In genomic region chr16:95833455-95833854, GRCm38 (mm10) we compare ENCODE assay signal across 9 mouse cellular contexts.
A peak's percentile ranks its signal among the peaks of the same experiment; 100 is the strongest.
DNase-seq lines count a peak whose midpoint lies in the region; ATAC-seq and TF ChIP-seq lines count a peak whose summit lies in the region.
"Had no signal": no experiment of that assay in that cellular context is flagged by ENCODE, and none has a peak within 500 bp of the region (broad histone marks: within the 10 kb centered on the region; RNA-seq: fewer than 3 reads in every experiment).

No protein-coding gene starts in this region.

- peak; percentile 51 to 60 for DNase-seq in heart, postnatal 10 days
- DNase-seq in lung, postnatal 36 days: peak; percentile 56
- no peak for DNase-seq in testis, postnatal 10 days (ENCODE audit: low spot score)
- DNase-seq in adrenal gland, postnatal 10 days: no peak

- no peak for TF ChIP-seq POLR2A in bone marrow macrophage, adult 2 months (IDR thresholded peaks at IDR 0.05; ENCODE audit: borderline replicate concordance, low read depth, low read length)

- no peak for ATAC-seq in heart, embryonic 13.5 days (ENCODE audit: extremely low read depth, insufficient number of reproducible peaks, low FRiP score, low TSS enrichment)
- no peak for ATAC-seq in heart, embryonic 11.5 days (replicated peaks; ENCODE audit: insufficient number of reproducible peaks, low FRiP score, low TSS enrichment)
- no peak for ATAC-seq in activated CD4-positive, CD25-positive, alpha-beta regulatory T cell, adult 4 months

- no peak overlapping the region for H3K4me2 ChIP-seq in heart, embryonic 13.5 days
- H3K4me2 ChIP-seq in heart, embryonic 11.5 days: no peak overlapping the region

- H3K4me3 ChIP-seq in heart, embryonic 13.5 days: no peak overlapping the region
- H3K4me3 ChIP-seq in heart, embryonic 11.5 days (ENCODE audit: low read depth, low read length): no peak overlapping the region
- peak overlapping the region; percentile 31 for H3K4me3 ChIP-seq in bone marrow macrophage, adult 2 months (ENCODE audit: insufficient read depth, low read length)
- H3K4me3 ChIP-seq: myocyte had no signal

- H3K27me3 ChIP-seq in heart, embryonic 13.5 days (replicated peaks): no peaks in the 10 kb centered on the region
- H3K27me3 ChIP-seq in heart, embryonic 11.5 days (ENCODE audit: control insufficient read depth, insufficient read depth, low read length): no peaks in the 10 kb centered on the region

- intact Hi-C loops in heart, postnatal 10 days (cut with DNase I): loop anchor here (2.0 to 5.0 kb wide), 3 partner anchors 15 to 114 kb away; no protein-coding TSS in a partner anchor

- peaks cover 26% of the 10 kb centered on the region for H3K4me1 ChIP-seq in heart, embryonic 13.5 days
- peaks cover 13% of the 10 kb centered on the region for H3K4me1 ChIP-seq in heart, embryonic 11.5 days (ENCODE audit: control insufficient read depth, insufficient read depth, low read length)
- H3K4me1 ChIP-seq in bone marrow macrophage, adult 2 months (ENCODE audit: control insufficient read depth, insufficient read depth, low read length): peaks cover 71% of the 10 kb centered on the region

- H3K9me3 ChIP-seq in heart, embryonic 13.5 days: no peaks in the 10 kb centered on the region
- H3K9me3 ChIP-seq in heart, embryonic 11.5 days (replicated peaks; ENCODE audit: control insufficient read depth, low read length): no peaks in the 10 kb centered on the region

- TF ChIP-seq CTCF in bone marrow macrophage, adult 2 months (IDR thresholded peaks at IDR 0.05; ENCODE audit: low read depth, low read length): no peak

- H3K36me3 ChIP-seq in heart, embryonic 13.5 days: no peaks in the 10 kb centered on the region
- H3K36me3 ChIP-seq in heart, embryonic 11.5 days (ENCODE audit: control insufficient read depth, insufficient read depth, low read length): no peaks in the 10 kb centered on the region

- WGBS in heart, embryonic 13.5 days: 78% methylated on average over 10 of the region's 10 CpGs
- WGBS in heart, embryonic 11.5 days (ENCODE audit: insufficient replicate concordance): 67% methylated on average over 10 of the region's 10 CpGs

- H3K9ac ChIP-seq in heart, embryonic 13.5 days: no peak overlapping the region
- H3K9ac ChIP-seq in heart, embryonic 11.5 days (ENCODE audit: low read depth, low read length): no peak overlapping the region

- H3K27ac ChIP-seq in heart, embryonic 13.5 days (replicated peaks): peak overlapping the region; percentile 82
- H3K27ac ChIP-seq in heart, embryonic 11.5 days (ENCODE audit: low read depth, low read length): no peak overlapping the region
- H3K27ac ChIP-seq in bone marrow macrophage, adult 2 months (ENCODE audit: insufficient read depth, low read depth, low read length): peak overlapping the region; percentile 75

Comparison
In these comparisons a context has a peak if more than half of its experiments do, and no peak if none do; other contexts are left out.
1. DNase-seq: peak in heart, postnatal 10 days (2 of 2) and lung, postnatal 36 days (single experiment); none in testis, postnatal 10 days (single experiment) and adrenal gland, postnatal 10 days (single experiment).